ENCODE assay signal across 8 mouse cellular contexts in genomic region chr2:129592459-129593140, GRCm38 (mm10). TPM values are rescaled to one million over a fixed set of nuclear protein-coding genes. Genes with fewer than 3 reads are reported as not detected.
A peak's percentile ranks its signal among the peaks of the same experiment; 100 is the strongest.
DNase-seq lines count a peak whose midpoint lies in the region; ATAC-seq lines count a peak whose summit lies in the region.

Sirpa (plus strand) TSS chr2:129592835.

- peak within 1 kb of the TSS; percentile 80 for H3K4me2 ChIP-seq in hindbrain, embryonic 13.5 days

- peak; percentile 55 for ATAC-seq in common myeloid progenitor, adult 5-6 weeks (replicated peaks; ENCODE audit: low read depth, poor library complexity, severe bottlenecking)
- peak; percentile 90 for ATAC-seq in hindbrain, embryonic 13.5 days (ENCODE audit: low FRiP score)

- peak within 1 kb of the TSS; percentile 88 for H3K9ac ChIP-seq in hindbrain, embryonic 13.5 days

- no peaks in the 10 kb centered on the region for H3K36me3 ChIP-seq in hindbrain, embryonic 13.5 days

- H3K27ac ChIP-seq in hindbrain, embryonic 13.5 days, result peak within 1 kb of the TSS; percentile 87

- DNase-seq in ZHBTc4 (ENCODE audit: low read depth, low spot score), result peak; percentile 84
- DNase-seq in gastrocnemius, adult 18-20 months (ENCODE audit: low spot score), result peak; percentile 71
- DNase-seq in left cerebral cortex, adult 11 months (ENCODE audit: low spot score), result peak; percentile 81
- peak; percentile 74 for DNase-seq in lung, postnatal 14 days
- peak; percentile 72 for DNase-seq in retina, embryonic 14.5 days (ENCODE audit: low spot score)
- peak; percentile 60 for DNase-seq in urinary bladder, adult 2 months (ENCODE audit: low spot score)

- H3K4me1 ChIP-seq in hindbrain, embryonic 13.5 days (replicated peaks), result peaks cover 41% of the 10 kb centered on the region

- H3K9me3 ChIP-seq in hindbrain, embryonic 13.5 days, result no peaks in the 10 kb centered on the region

- peak within 1 kb of the TSS; percentile 69 for H3K4me3 ChIP-seq in hindbrain, embryonic 13.5 days

- under 1% methylated on average over 24 of the region's 43 CpGs for WGBS in hindbrain, embryonic 13.5 days

- H3K27me3 ChIP-seq in hindbrain, embryonic 13.5 days, result peaks cover 14% of the 10 kb centered on the region

RNA-seq across cellular contexts. Expression of gene Sirpa, which starts in this region (rescaled TPM):
- total RNA-seq in common myeloid progenitor, adult 5-6 weeks (2017), result 31.6 and 39.6 TPM in 2 replicates
- total RNA-seq in gastrocnemius, adult 18-20 months (2021), result 1 to 10 TPM; 4.7 to 9.2 TPM
- polyA plus RNA-seq in hindbrain, embryonic 13.5 days (2015; fragmentation: Nextera tagmentation; extraction: Ambion mirVana), result 20.8 and 23.1 TPM in 2 replicates
- polyA plus RNA-seq in urinary bladder, adult 2 months (2012; rRNA removed), result 38.3 and 39.3 TPM in 2 replicates

Comparison
In these comparisons a context has a peak if more than half of its experiments do, and no peak if none do; other contexts are left out.
1. Peak in every context shown above with its lines: DNase-seq, ATAC-seq, H3K4me3 ChIP-seq and H3K27ac ChIP-seq.